Mouse (Mus musculus) cortical plate, adult 2 months (tissue): ENCODE results near the gene Tnfrsf1b. TPM values are rescaled to one million over a fixed set of nuclear protein-coding genes. Genes with fewer than 3 reads are reported as not detected.
"Not testable (repeated sequence)": the region's sequence is repeated elsewhere in the genome, so short reads cannot be mapped to it uniquely, and the experiment has no call there.

Experiments
- H3K27ac ChIP-seq: fragments of 200-500 bp; 2 replicates; pipeline ENCODE4 v1.5.1; 2012; ENCODE audit warnings: low read length, control low read depth, inconsistent platforms; ENCODE audit not compliant: insufficient read depth
- H3K4me1 ChIP-seq: fragments of 200-500 bp; 2 replicates; pipeline ENCODE4 v1.6.1; 2011; ENCODE audit warnings: low read length; ENCODE audit not compliant: control insufficient read depth, insufficient read depth
- H3K4me3 ChIP-seq: fragments of 200-500 bp; 2 replicates; pipeline ENCODE4 v1.5.1; 2011; ENCODE audit warnings: mild to moderate bottlenecking, low read length, control low read depth; ENCODE audit not compliant: insufficient read depth
- CTCF ChIP-seq: fragments of 200-500 bp; IDR thresholded peaks from 2 replicates; pipeline ENCODE4 v1.5.1; 2011; ENCODE audit warnings: mild to moderate bottlenecking, control low read depth, low read length; ENCODE audit not compliant: insufficient read depth; ENCODE audit errors: extremely low read depth
- POLR2A ChIP-seq: fragments of 200-500 bp; IDR thresholded peaks from 2 replicates; pipeline ENCODE4 v1.6.1; 2011; ENCODE audit warnings: mild to moderate bottlenecking, low read length, control low read depth; ENCODE audit not compliant: insufficient read depth; ENCODE audit errors: extremely low read depth
- polyA plus RNA-seq: library from polyadenylated mRNA; depleted of rRNA; stranded (reverse); fragments of >200 nt; gene quantifications from 2 replicates; pipeline ENCODE4 v1.2.3, GENCODE M21; 2012; rRNA removed

Tnfrsf1b gene
- polyA plus RNA-seq, 1 experiment, result 3.6 TPM

GRCm38 (mm10) chr4:145194559-145195162 is 52.0 kb downstream of the Tnfrsf1b start, which contains the start of gene Vps13d:
Gene Vps13d (minus strand): TSS chr4:145195005.
- H3K4me1 ChIP-seq, result no peaks in the 10 kb centered on the region; the same call in 1 of the 2 replicates
- TF ChIP-seq CTCF (peak; percentile 69), POLR2A (peak; percentile 78)
- peak within 1 kb of the TSS; percentile 41 for H3K27ac ChIP-seq
- H3K4me3 ChIP-seq, result peak within 1 kb of the TSS; percentile 93

DNA sequence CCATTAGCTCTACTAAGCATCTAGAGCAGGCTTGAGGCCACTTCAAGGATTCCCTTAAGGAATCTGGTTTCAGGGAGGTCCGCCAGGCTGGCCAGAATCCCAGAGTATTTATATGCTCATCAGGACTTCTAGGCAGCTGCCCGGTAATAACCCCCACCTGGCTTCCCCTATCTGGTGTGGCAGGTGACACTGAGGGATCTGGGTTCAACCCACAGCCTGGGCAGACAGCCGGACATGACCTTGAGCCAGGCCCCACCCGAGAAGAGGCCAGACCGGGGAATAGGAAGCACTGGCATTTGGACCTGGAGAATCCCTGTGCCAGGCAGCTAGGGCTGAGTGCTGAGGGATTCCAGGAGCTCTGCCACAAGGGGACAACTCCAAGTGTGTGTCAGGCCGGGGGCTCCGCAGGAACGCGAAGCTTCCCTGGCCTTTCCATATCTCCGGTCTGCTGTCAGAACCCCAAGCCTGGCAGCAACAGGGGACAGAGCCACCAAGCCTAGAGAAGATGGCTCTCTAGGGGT is 52.6 kb downstream of the Tnfrsf1b start:
- H3K27ac ChIP-seq, result peak overlapping the region; percentile 41; the same call in 1 of the 2 replicates
- TF ChIP-seq CTCF (no peak), POLR2A (no peak)
- no peaks in the 10 kb centered on the region; the same call in 1 of the 2 replicates for H3K4me1 ChIP-seq
- H3K4me3 ChIP-seq, result peak overlapping the region; percentile 93

DNA sequence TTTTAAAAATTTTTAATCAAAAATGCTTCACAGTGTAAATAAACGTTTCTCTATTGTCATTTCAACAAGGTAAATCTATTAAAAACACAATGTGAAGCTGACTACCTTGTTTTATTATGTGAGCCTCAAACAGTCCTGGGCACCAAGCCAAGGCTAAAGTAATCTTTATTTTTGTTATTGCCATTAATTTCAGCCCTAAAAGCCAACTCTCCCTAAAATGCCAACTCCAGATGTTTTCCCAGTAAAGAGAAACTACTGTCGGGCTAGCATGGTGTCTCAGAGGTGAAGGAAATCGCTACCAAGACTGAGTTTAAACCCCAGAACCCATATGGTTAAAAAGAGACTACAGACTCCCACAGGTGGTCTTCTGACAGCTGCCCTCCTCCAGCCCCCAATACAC is 53.3 kb downstream of the Tnfrsf1b start:
- H3K27ac ChIP-seq, result no peak overlapping the region

DNA sequence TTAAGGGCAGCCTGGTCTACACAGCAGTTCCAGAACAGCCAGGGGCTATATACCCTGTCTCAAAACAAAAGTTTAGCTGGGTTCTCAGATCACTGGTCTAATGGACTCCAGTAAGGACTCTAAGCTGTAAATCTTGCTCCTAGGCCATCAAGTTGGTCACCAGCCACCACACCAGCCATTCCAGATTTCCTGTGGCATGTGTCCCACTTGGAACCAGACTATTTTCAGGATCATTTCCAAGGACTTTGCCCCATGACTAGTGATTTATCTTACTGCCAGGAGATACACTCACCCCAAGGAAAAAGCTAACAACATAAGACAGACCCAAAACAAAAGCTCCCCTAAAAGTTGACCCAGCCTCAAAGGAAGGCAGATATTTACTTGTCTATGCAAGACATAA is 54.0 kb downstream of the Tnfrsf1b start:
- TF ChIP-seq POLR2A, result no peak
- Histone ChIP-seq H3K4me3 (no peak overlapping the region), H3K4me1 (no peaks in the 10 kb centered on the region; the same call in 1 of the 2 replicates), H3K27ac (no peak overlapping the region)

More for the DNA sequence above, 53.3 kb downstream of the Tnfrsf1b start:
- peak overlapping the region; percentile 93; the same call in 1 of the 2 replicates for H3K4me3 ChIP-seq
- H3K4me1 ChIP-seq, result no peaks in the 10 kb centered on the region; the same call in 1 of the 2 replicates
- TF ChIP-seq CTCF, result no peak
- no peak for TF ChIP-seq POLR2A

DNA sequence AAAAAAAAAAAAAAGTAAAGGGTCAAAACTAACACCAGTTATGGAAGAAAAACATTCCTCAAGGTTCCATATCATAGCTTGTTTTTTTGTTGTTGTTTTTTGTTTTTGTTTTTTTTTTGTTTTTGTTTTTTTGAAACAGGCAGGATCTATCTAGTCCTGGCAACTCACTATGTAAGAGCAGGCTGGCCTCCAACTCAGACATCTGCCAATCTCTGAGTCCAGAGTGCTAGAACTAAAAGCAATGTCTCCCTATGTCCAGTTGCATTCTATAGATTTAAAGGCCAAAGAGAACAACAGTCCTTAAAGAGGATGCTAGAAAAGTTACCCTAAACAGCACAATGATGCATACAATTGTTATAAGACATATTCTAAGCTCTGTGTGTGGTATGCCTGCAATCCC is 58.1 kb downstream of the Tnfrsf1b start:
- H3K4me3 ChIP-seq, result no peak overlapping the region
- no peak for TF ChIP-seq POLR2A
- TF ChIP-seq CTCF, result no peak
- H3K27ac ChIP-seq, result no peak overlapping the region
- H3K4me1 ChIP-seq, result peaks cover 2% of the 10 kb centered on the region

- TF ChIP-seq CTCF (no peak), POLR2A (no peak)
- Histone ChIP-seq H3K4me1 (peaks cover 2% of the 10 kb centered on the region; the same call in 1 of the 2 replicates), H3K4me3 (no peak overlapping the region), H3K27ac (no peak overlapping the region)
These were observed 59.1 kb downstream of the Tnfrsf1b start for GRCm38 (mm10) chr4:145187619-145188018.

DNA sequence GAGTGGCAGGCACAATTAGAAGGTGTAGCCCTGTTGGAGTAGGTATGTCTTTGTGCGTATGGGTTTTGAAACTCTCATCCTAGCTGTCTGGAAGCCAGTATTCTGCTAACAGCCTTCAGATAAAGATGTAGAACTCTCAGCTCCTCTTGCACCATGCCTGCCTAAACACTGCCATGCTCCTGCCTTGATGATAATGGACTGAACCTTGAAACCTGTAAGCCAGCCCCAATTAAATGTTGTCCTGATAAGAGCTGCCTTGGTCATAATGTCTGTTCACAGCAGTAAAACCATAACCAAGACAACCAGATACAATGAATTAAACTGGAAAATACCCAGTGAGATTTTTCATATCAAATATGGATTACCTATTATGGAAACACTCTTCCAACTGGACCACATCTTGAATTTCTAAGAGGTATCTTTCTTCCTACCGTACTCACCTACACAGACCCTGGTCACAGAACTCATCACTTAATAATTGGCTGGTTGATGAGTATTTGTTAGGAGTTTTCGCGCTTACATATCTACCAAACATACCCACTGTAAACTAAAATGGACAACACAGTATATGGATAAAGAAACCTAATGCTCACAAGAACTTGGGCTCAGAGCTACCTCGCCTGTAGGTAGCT is 67.6 kb downstream of the Tnfrsf1b start:
- H3K4me1 ChIP-seq, result peaks cover 2% of the 10 kb centered on the region; the same call in 1 of the 2 replicates
- TF ChIP-seq CTCF, result no peak
- no peak for TF ChIP-seq POLR2A
- H3K27ac ChIP-seq, result no peak overlapping the region
- H3K4me3 ChIP-seq, result no peak overlapping the region

- not testable (repeated sequence) for H3K27ac ChIP-seq, H3K4me1 ChIP-seq
These were observed 81.1 kb downstream of the Tnfrsf1b start for GRCm38 (mm10) chr4:145165542-145165941.

DNA sequence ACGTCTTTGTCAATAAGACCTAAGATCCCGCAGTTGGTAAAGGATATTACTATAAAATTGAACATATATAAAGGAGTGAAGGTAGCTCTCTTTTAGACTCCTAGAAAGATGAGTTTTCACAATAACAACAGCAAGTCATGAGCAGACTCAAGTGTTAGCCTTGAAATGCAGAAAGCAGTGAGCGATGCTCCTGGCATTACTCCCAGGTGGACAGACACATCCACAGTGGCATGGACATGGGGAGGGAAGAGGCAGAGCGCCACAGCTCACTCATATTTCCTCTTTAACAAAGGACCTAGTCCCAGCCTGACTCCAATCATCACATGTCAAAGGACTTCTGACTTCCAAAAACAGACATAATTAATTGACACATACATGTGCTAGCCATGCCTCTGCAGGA is 82.6 kb downstream of the Tnfrsf1b start:
- H3K27ac ChIP-seq, result no peak overlapping the region
- TF ChIP-seq POLR2A (no peak), CTCF (no peak)

More at GRCm38 (mm10) chr4:145165542-145165941, 81.1 kb downstream of the Tnfrsf1b start:
- H3K4me3 ChIP-seq, result not testable (repeated sequence)

More for the DNA sequence above, 82.6 kb downstream of the Tnfrsf1b start:
- H3K4me1 ChIP-seq, result no peaks in the 10 kb centered on the region
- no peak overlapping the region for H3K4me3 ChIP-seq

Other genes with a start within 250 kb of the Tnfrsf1b start
- gene Vps13d, start 51.9 kb downstream of the Tnfrsf1b start, polyA plus RNA-seq, result 48.0 and 50.2 TPM in 2 replicates
- gene Tnfrsf8, start 68.3 kb upstream of the Tnfrsf1b start, polyA plus RNA-seq, result 0.94 and 1.3 TPM in 2 replicates